Mouse (Mus musculus) hindbrain, embryonic 12.5 days (tissue): ENCODE results near the gene Mrgprh. TPM values are rescaled to one million over a fixed set of nuclear protein-coding genes. Genes with fewer than 3 reads are reported as not detected.

Source experiments
- microRNA-seq: library from miRNA; unstranded; fragments of <30 nt; microRNA quantifications from one replicate; pipeline ENCODE4, GENCODE M21; 2017
- polyA plus RNA-seq: library from polyadenylated mRNA; unstranded; fragments of >200 nt; fragmentation: Nextera tagmentation; extraction: Ambion mirVana; gene quantifications from 2 replicates; pipeline ENCODE4 v1.2.1, GENCODE M21; 2016

Gene Mrgprh
- polyA plus RNA-seq, 1 experiment from 2014 or later = not detected

Small RNA genes within 50 kb of the gene (microRNA-seq; reads per million reads assigned to microRNA genes)
- not detected for gene Gm24085

Other genes starting within 250 kb of the Mrgprh start
- not detected in 2 replicates for gene Slc22a1, start 200.2 kb upstream of the Mrgprh start, polyA plus RNA-seq
- 27.5 and 30.4 TPM in 2 replicates for gene Igf2r, start 106.4 kb upstream of the Mrgprh start, polyA plus RNA-seq
- gene Mas1, start 7.9 kb upstream of the Mrgprh start, polyA plus RNA-seq = 0.27 and 0.41 TPM in 2 replicates
- 1.5 TPM in 2 replicates for gene Pnldc1, start 34.2 kb downstream of the Mrgprh start, polyA plus RNA-seq
- gene Tcp1, start 39.7 kb downstream of the Mrgprh start, polyA plus RNA-seq = 432 and 477 TPM in 2 replicates
- gene Mrpl18, start 40.3 kb downstream of the Mrgprh start, polyA plus RNA-seq = 136 and 148 TPM in 2 replicates
- 1.1 and 1.3 TPM in 2 replicates for gene Acat3, start 64.6 kb downstream of the Mrgprh start, polyA plus RNA-seq
- gene Acat2, start 84.7 kb downstream of the Mrgprh start, polyA plus RNA-seq = 352 and 367 TPM in 2 replicates
- 111 and 122 TPM in 2 replicates for gene Wtap, start 118.1 kb downstream of the Mrgprh start, polyA plus RNA-seq
- 102 and 108 TPM in 2 replicates for gene Sod2, start 130.8 kb downstream of the Mrgprh start, polyA plus RNA-seq
- gene Gpr31b, start 176.3 kb downstream of the Mrgprh start, polyA plus RNA-seq = not detected in 2 replicates
- 0.26 TPM in 1 of 2 replicates, not detected in the other for gene Tcp10b, start 185.1 kb downstream of the Mrgprh start, polyA plus RNA-seq